8 mouse cellular contexts compared by ENCODE assay signal in the genomic region with DNA sequence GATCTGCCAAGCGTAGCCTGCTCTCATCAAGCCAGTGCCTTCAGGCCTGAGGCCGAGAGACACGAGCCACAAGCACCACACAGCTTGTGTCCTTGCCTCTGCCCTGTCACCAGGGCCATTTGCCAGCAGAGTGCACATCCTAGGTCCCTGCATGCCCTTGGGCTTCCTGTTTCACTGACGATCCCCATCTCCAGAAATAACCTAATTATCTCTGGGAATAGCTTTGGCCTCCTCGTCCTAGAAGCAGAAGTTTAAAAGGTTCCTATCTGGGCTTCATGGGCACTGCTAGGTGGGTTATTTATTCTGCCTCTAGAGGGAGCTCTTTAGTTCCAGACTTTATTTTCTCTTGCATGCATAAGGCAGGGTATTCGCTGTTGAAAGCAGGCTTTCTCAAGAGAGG.
DNase-seq lines count a peak whose midpoint lies in the region; ATAC-seq and TF ChIP-seq lines count a peak whose summit lies in the region.

No protein-coding gene starts in this region.

- peak; percentile 78 for ATAC-seq in heart, embryonic 16.5 days (replicated peaks; ENCODE audit: extremely low read depth, insufficient read depth, low FRiP score)
- peak; percentile 51 for ATAC-seq in liver, embryonic 16.5 days (ENCODE audit: low read depth)
- ATAC-seq in hindbrain, embryonic 11.5 days (ENCODE audit: low FRiP score) = no peak

- no peak overlapping the region for H3K27ac ChIP-seq in ES-E14 (ENCODE audit: insufficient read depth, low read depth, low read length, poor library complexity, severe bottlenecking)
- no peak overlapping the region for H3K27ac ChIP-seq in heart, embryonic 16.5 days (ENCODE audit: low read length)
- H3K27ac ChIP-seq in liver, embryonic 16.5 days (ENCODE audit: low read length) = peak overlapping the region; percentile 11; the same call in 1 of the 2 replicates
- H3K27ac ChIP-seq in hindbrain, embryonic 11.5 days (ENCODE audit: low read depth, low read length) = no peak overlapping the region

- H3K4me2 ChIP-seq in heart, embryonic 16.5 days (ENCODE audit: low read depth, low read length) = no peak overlapping the region
- no peak overlapping the region for H3K4me2 ChIP-seq in liver, embryonic 16.5 days (ENCODE audit: low read depth, low read length)
- no peak overlapping the region for H3K4me2 ChIP-seq in hindbrain, embryonic 11.5 days (replicated peaks; ENCODE audit: low read depth, low read length)

- in situ Hi-C loops in ES-E14 (cut with MboI; ENCODE audit: low sequenced_read_pairs in 2 of 2, unreplicated experiment in 2 of 2) = loop anchor here in 1 of 2 experiments (25.0 kb wide), 1 partner anchor 271 kb away; no protein-coding TSS in a partner anchor

- WGBS in heart, embryonic 16.5 days = 27% methylated on average over 6 of the region's 6 CpGs
- WGBS in liver, embryonic 16.5 days (ENCODE audit: insufficient replicate concordance) = 46% methylated on average over 6 of the region's 6 CpGs
- 63% methylated on average over 6 of the region's 6 CpGs for WGBS in hindbrain, embryonic 11.5 days

- peaks cover 3% of the 10 kb centered on the region; the same call in 1 of the 2 replicates for H3K27me3 ChIP-seq in heart, embryonic 16.5 days (ENCODE audit: control insufficient read depth, insufficient read depth, low read length)
- H3K27me3 ChIP-seq in liver, embryonic 16.5 days (ENCODE audit: control insufficient read depth, insufficient read depth, low read depth, low read length) = no peaks in the 10 kb centered on the region
- no peaks in the 10 kb centered on the region for H3K27me3 ChIP-seq in hindbrain, embryonic 11.5 days (ENCODE audit: control insufficient read depth, insufficient read depth, low read length)

- H3K9ac ChIP-seq in ES-E14 (ENCODE audit: insufficient read depth, low read depth, low read length, poor library complexity, severe bottlenecking) = no peak overlapping the region
- H3K9ac ChIP-seq in heart, embryonic 16.5 days (ENCODE audit: low read length) = no peak overlapping the region
- no peak overlapping the region for H3K9ac ChIP-seq in liver, embryonic 16.5 days (ENCODE audit: low read depth, low read length)
- H3K9ac ChIP-seq in hindbrain, embryonic 11.5 days (ENCODE audit: low read depth, low read length) = no peak overlapping the region

- DNase-seq in layer of hippocampus, adult 11-12 months (ENCODE audit: low spot score) = peak; percentile 32
- no peak for DNase-seq in layer of hippocampus, postnatal 36 days
- DNase-seq in ES-E14 (ENCODE audit: low read depth, low spot score) = peak; percentile 38
- DNase-seq in adrenal gland, postnatal 25 days = peak; percentile 46
- peak; percentile 10 for DNase-seq in thymus, postnatal 4 days
- DNase-seq in hindbrain, embryonic 11.5 days (ENCODE audit: low spot score) = no peak

- H3K9me3 ChIP-seq in ES-E14 (ENCODE audit: control insufficient read depth, insufficient read depth, low read depth, low read length) = no peaks in the 10 kb centered on the region
- no peaks in the 10 kb centered on the region for H3K9me3 ChIP-seq in heart, embryonic 16.5 days (replicated peaks; ENCODE audit: control insufficient read depth, low read length)
- H3K9me3 ChIP-seq in liver, embryonic 16.5 days (replicated peaks; ENCODE audit: control insufficient read depth, low read length) = no peaks in the 10 kb centered on the region
- H3K9me3 ChIP-seq in hindbrain, embryonic 11.5 days (ENCODE audit: control insufficient read depth, low read length) = no peaks in the 10 kb centered on the region

- H3K4me3 ChIP-seq in ES-E14 (ENCODE audit: insufficient read depth in 1 of 2, low read depth in 1 of 2, low read length in 2 of 2, poor library complexity in 1 of 2, severe bottlenecking in 1 of 2) = no peak overlapping the region
- H3K4me3 ChIP-seq in heart, embryonic 16.5 days (ENCODE audit: low read length) = no peak overlapping the region
- H3K4me3 ChIP-seq in liver, embryonic 16.5 days (ENCODE audit: low read depth, low read length) = no peak overlapping the region
- H3K4me3 ChIP-seq in hindbrain, embryonic 11.5 days (ENCODE audit: low read depth, low read length) = no peak overlapping the region

- no peaks in the 10 kb centered on the region for H3K36me3 ChIP-seq in ES-E14 (ENCODE audit: control insufficient read depth, insufficient read depth, low read length, poor library complexity, severe bottlenecking)
- H3K36me3 ChIP-seq in heart, embryonic 16.5 days (ENCODE audit: control insufficient read depth, insufficient read depth) = no peaks in the 10 kb centered on the region
- H3K36me3 ChIP-seq in liver, embryonic 16.5 days (ENCODE audit: control insufficient read depth, insufficient read depth) = no peaks in the 10 kb centered on the region
- H3K36me3 ChIP-seq in hindbrain, embryonic 11.5 days (ENCODE audit: control insufficient read depth, insufficient read depth, low read length) = no peaks in the 10 kb centered on the region

- H3K4me1 ChIP-seq in ES-E14 (ENCODE audit: control insufficient read depth in 2 of 2, insufficient read depth in 2 of 2, low read length in 2 of 2, poor library complexity in 1 of 2) = no peaks in the 10 kb centered on the region
- peaks cover 2% of the 10 kb centered on the region; the same call in 1 of the 2 replicates for H3K4me1 ChIP-seq in heart, embryonic 16.5 days (ENCODE audit: control insufficient read depth, insufficient read depth, low read length)
- H3K4me1 ChIP-seq in liver, embryonic 16.5 days (ENCODE audit: control insufficient read depth, low read depth, low read length) = no peaks in the 10 kb centered on the region; the same call in 1 of the 2 replicates
- H3K4me1 ChIP-seq in hindbrain, embryonic 11.5 days (replicated peaks; ENCODE audit: control insufficient read depth, insufficient read depth, low read length) = no peaks in the 10 kb centered on the region

TF ChIP-seq in ES-E14, 5 proteins besides CTCF, POLR2A, EP300 and RAD21:
- no peak for TF ChIP-seq ZNF384 (IDR thresholded peaks at IDR 0.05; ENCODE audit: low read depth, low read length)
- no peak for TF ChIP-seq MAFK (IDR thresholded peaks at IDR 0.05; ENCODE audit: insufficient read depth, low read depth, low read length)
- TF ChIP-seq ZC3H11A (IDR thresholded peaks at IDR 0.05; ENCODE audit: borderline replicate concordance, low read depth, low read length) = no peak
- no peak for TF ChIP-seq CHD2 (IDR thresholded peaks at IDR 0.05; ENCODE audit: low read depth, low read length)
- TF ChIP-seq HCFC1 (IDR thresholded peaks at IDR 0.05; ENCODE audit: borderline replicate concordance, insufficient read depth, low read length) = no peak

Comparison
In these comparisons a context has a peak if more than half of its experiments do, and no peak if none do; other contexts are left out.
1. DNase-seq: peak in layer of hippocampus, adult 11-12 months (single experiment), ES-E14 (single experiment), adrenal gland, postnatal 25 days (single experiment) and thymus, postnatal 4 days (single experiment); none in layer of hippocampus, postnatal 36 days (0 of 2) and hindbrain, embryonic 11.5 days (single experiment).